In genomic region chr17:15824337-15824736, GRCm38 (mm10) we compare ENCODE assay signal across 9 mouse cellular contexts. TPM values are rescaled to one million over a fixed set of nuclear protein-coding genes. Genes with fewer than 3 reads are reported as not detected.
A peak's percentile ranks its signal among the peaks of the same experiment; 100 is the strongest.
DNase-seq lines count a peak whose midpoint lies in the region; ATAC-seq and TF ChIP-seq lines count a peak whose summit lies in the region.
"Had no signal": no experiment of that assay in that cellular context is flagged by ENCODE, and none has a peak within 500 bp of the region (broad histone marks: within the 10 kb centered on the region; RNA-seq: fewer than 3 reads in every experiment).

No protein-coding gene starts in this region.

- H3K9ac ChIP-seq in lung, postnatal 0 days (replicated peaks; ENCODE audit: low read depth), result 0 out of 2 replicates have a peak overlapping the region, but pooled peaks have one; percentile 1
- H3K9ac ChIP-seq in liver, embryonic 14.5 days (replicated peaks), result no peak overlapping the region

- H3K4me1 ChIP-seq in lung, postnatal 0 days (ENCODE audit: insufficient read depth, low read depth, low read length), result peaks cover 7% of the 10 kb centered on the region; the same call in 1 of the 2 replicates
- no peaks in the 10 kb centered on the region; a peak in 1 of 4 replicates for H3K4me1 ChIP-seq in liver, embryonic 14.5 days (replicated peaks; ENCODE audit: control insufficient read depth in 2 of 2, insufficient read depth in 2 of 2, low read length in 1 of 2)

- no peak overlapping the region for H3K27ac ChIP-seq in lung, postnatal 0 days (ENCODE audit: low read length)
- no peak overlapping the region for H3K27ac ChIP-seq in liver, embryonic 14.5 days

- TF ChIP-seq EP300 in lung, postnatal 0 days (IDR thresholded peaks at IDR 0.05), result no peak
- no peak for TF ChIP-seq EP300 in liver, embryonic 14.5 days (IDR thresholded peaks at IDR 0.05; ENCODE audit: low read depth)

- no peaks in the 10 kb centered on the region for H3K36me3 ChIP-seq in lung, postnatal 0 days (ENCODE audit: insufficient read depth, low read length)
- no peaks in the 10 kb centered on the region for H3K36me3 ChIP-seq in liver, embryonic 14.5 days (replicated peaks; ENCODE audit: control insufficient read depth, insufficient read depth, low read depth)

- no peak for TF ChIP-seq CTCF in lung, postnatal 0 days (IDR thresholded peaks at IDR 0.05)
- no peak for TF ChIP-seq CTCF in liver, embryonic 14.5 days (IDR thresholded peaks at IDR 0.05; ENCODE audit: low read depth)

- no peaks in the 10 kb centered on the region for H3K27me3 ChIP-seq in lung, postnatal 0 days (replicated peaks; ENCODE audit: insufficient read depth, low read length)
- H3K27me3 ChIP-seq in liver, embryonic 14.5 days (ENCODE audit: control insufficient read depth, insufficient read depth, low read length), result peaks cover 52% of the 10 kb centered on the region

- peak; percentile 67 for DNase-seq in cerebellum, adult 11-12 months
- no peak for DNase-seq in cerebellum, postnatal 4 days (ENCODE audit: low spot score in 2 of 2)
- no peak for DNase-seq in lung, postnatal 0 days (ENCODE audit: low spot score)
- DNase-seq in lung, postnatal 10 days, result no peak
- no peak for DNase-seq in liver, embryonic 14.5 days (ENCODE audit: low read depth in 3 of 3, low spot score in 3 of 3)
- no peak for DNase-seq in adrenal gland, postnatal 10 days
- no peak for DNase-seq in urinary bladder, adult 18-20 months (ENCODE audit: low spot score in 2 of 2)
- DNase-seq in right cerebral cortex, adult 2 months (ENCODE audit: low spot score in 2 of 2), result no peak
- DNase-seq: adrenal gland, postnatal 36 days had no signal

- peak overlapping the region; percentile 95 for H3K4me2 ChIP-seq in lung, postnatal 0 days (replicated peaks; ENCODE audit: low read depth, low read length)
- peak overlapping the region; percentile 44; the same call in 1 of the 2 replicates for H3K4me2 ChIP-seq in liver, embryonic 14.5 days (ENCODE audit: low read depth)

- ATAC-seq in lung, postnatal 0 days, result no peak
- no peak for ATAC-seq in liver, embryonic 14.5 days (ENCODE audit: insufficient read depth)

- H3K4me3 ChIP-seq in lung, postnatal 0 days (ENCODE audit: low read depth, low read length), result peak overlapping the region; percentile 89; the same call in 1 of the 2 replicates
- peak overlapping the region in 1 of 2 experiments; percentile 34; a peak in 1 of 4 replicates for H3K4me3 ChIP-seq in liver, embryonic 14.5 days (ENCODE audit: insufficient read depth in 1 of 2, low read depth in 2 of 2, low read length in 2 of 2)

- WGBS in lung, postnatal 0 days, result 44% methylated on average over 11 of the region's 11 CpGs
- 62% methylated on average over 11 of the region's 11 CpGs for WGBS in liver, embryonic 14.5 days (ENCODE audit: insufficient replicate concordance)

- H3K9me3 ChIP-seq in lung, postnatal 0 days (ENCODE audit: low read length), result no peaks in the 10 kb centered on the region
- no peaks in the 10 kb centered on the region for H3K9me3 ChIP-seq in liver, embryonic 14.5 days (ENCODE audit: control insufficient read depth, low read length)

RNA-seq across cellular contexts. Expression of gene Rgmb, which starts 6.5 kb away (rescaled TPM):
- polyA plus RNA-seq in lung, postnatal 0 days (2015; fragmentation: Nextera tagmentation; extraction: Ambion mirVana), result 15.2 and 15.9 TPM in 2 replicates
- 0.54 and 0.71 TPM in 2 replicates for polyA plus RNA-seq in liver, embryonic 14.5 days (2012; rRNA removed)
- polyA plus RNA-seq in liver, embryonic 14.5 days (2014; fragmentation: Nextera tagmentation; extraction: Ambion mirVana), result 0.47 and 0.74 TPM in 2 replicates
- total RNA-seq in adrenal gland, postnatal 10 days (2021), result 10 to 100 TPM; 21.7 to 26.4 TPM
